Mouse (Mus musculus) layer of hippocampus, adult 11-12 months (tissue): ENCODE measurements around the gene Vti1a.
A peak's percentile ranks its signal among the peaks of the same experiment; 100 is the strongest.

ENCODE experiments used
- DNase-seq: peaks from one replicate; pipeline ENCODE4 v3.0.0; 2022; ENCODE audit warnings: low spot score

The Vti1a gene

DNA sequence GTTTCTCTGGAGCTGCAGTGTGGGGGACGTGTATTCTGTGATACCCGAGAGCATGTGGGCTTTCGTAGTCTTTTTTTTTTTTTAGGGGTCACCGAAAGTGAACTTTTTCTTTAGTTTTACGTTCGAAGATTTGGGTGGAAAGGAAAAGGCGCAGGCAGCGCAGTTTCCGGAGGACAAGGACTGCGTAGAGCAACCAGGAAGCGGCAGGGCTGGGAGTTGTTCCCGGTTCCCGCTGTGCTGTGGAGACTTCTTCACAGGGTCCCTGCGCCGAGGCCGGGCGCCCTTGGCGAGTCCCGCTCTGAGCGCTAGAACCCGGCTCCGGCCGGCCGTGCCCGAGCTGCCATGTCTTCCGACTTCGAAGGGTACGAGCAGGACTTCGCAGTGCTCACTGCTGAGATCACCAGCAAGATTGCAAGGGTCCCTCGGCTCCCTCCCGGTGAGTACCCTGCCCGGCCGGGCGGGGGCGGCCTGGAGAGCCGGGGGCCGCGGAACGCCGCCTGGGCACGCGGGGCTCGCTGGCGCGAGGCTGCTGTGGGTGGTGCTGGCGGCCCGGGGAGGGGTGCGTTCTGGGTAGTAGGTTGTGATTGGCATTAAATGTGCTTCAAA, at the start of gene Vti1a:
TSS of gene Vti1a (plus strand) at position 187 of the 606 bp plus-strand sequence.
- DNase-seq, result peak; percentile 89

DNA sequence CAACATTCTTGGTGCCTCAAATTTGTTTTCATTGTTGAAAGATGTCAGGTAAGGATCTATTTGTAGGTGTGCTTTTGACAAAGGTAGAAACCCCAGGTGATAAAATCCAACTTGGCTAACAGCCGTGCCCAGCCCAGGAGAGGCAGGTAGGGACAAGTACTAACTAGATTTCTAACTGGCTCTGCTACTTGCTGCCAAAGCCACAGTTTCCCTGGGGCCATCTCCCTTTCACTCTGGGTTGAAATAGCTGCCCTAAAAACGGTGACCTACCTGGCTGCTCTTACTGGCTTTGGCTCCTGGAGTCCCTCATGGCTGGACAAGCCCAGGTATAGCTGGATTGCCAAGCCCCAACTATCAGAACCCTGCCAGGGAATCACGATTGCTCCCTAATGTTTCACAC, 49.3 kb upstream of the Vti1a start:
- DNase-seq, result no peak

DNA sequence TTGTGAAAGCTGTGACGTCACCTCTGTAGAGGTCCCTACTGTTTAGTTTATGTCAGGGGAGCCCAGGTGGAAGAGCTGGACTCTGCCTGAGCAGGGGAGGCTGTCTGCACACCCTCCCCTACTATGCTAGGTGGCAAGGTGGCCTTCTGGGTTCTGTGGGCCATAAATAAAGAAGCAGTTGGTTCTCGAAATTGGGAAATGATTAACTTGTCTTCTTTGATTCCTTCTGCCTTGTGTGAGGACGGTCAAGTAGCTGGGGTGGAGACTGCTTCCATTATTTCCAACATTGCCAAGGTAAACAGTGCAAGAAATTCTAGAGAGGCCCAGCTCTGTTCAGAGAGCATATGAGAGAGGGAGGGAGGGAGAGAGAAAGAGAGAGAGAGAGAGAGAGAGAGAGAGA, 47.9 kb upstream of the Vti1a start:
- no peak for DNase-seq

DNA sequence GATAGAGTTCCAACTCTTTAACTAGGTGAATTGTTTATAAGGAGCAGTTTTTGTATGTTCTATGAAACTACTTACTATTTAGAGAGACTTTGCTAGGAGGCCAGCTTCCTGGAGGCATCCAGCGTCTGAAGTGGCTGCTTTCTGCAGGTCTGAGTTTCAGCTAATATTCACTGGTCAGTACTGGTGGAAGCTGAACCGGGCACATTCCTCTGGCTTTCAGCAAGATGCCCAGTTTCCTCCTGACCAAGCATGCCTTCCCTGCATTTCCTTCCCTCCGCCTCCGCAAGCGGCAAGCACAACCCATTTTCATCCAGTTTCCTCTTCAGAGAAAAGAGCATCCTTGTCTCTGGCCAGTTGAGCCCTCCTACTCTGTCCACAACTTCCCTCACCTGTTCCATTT, 47.0 kb upstream of the Vti1a start:
- no peak for DNase-seq

DNA sequence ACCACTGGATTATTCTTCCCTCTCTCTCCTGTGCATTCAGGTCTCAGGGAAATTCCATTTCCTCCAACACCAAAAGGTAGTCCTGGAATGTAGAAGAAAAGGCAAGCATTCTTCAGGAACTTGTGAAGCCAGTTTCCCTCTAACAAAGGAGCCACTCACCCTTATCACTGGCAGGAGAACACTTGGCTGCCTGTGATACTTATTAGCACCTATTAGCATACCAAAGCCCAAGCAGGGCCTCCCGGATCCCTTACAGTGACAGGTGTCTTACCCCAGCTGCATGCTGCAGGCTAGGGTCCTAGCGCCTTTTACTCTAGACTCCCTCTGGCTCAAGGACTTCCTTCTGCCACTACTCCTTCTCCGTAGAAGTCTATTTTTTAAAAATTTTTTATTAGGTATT, 44.6 kb upstream of the Vti1a start:
- DNase-seq, result no peak

DNA sequence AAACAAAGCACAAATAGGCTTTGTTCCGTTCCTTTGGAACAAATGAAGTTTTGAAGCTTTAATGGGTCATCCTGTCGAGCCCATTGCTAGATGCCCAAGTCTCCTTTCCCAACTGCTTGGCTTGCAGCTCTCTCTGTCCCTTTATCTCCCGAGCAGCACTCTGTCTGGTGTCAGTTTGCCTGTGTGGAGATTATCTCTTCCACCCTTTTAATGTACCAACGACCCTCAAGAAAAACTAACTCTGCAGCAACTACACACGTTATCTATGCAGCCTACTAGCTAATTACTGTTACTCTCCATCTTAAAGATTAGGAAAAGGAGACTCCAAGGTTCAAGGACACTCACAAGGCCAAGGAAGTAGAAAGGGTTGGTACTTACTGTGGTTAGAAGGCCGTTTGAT, 42.8 kb upstream of the Vti1a start:
- no peak for DNase-seq

DNA sequence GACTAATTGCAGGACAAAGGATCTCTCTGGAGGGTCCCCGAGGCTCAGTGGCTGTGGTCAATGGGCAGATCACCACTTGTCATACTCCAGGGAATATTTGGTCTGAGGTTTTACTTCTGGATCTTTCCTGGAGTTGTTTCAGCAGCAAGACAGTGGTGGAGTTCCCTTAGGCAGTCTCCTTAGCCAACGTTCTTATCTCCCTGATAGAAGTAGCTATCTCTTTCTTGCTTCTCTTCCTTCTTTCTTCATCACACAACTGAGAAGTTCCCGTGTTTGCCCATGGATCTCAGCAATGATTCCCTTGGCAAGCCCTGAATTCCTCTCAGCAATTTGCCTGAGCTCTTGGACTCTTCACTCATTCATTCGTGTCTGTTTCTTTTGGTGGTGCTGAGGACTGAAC, 40.0 kb upstream of the Vti1a start:
- no peak for DNase-seq

DNA sequence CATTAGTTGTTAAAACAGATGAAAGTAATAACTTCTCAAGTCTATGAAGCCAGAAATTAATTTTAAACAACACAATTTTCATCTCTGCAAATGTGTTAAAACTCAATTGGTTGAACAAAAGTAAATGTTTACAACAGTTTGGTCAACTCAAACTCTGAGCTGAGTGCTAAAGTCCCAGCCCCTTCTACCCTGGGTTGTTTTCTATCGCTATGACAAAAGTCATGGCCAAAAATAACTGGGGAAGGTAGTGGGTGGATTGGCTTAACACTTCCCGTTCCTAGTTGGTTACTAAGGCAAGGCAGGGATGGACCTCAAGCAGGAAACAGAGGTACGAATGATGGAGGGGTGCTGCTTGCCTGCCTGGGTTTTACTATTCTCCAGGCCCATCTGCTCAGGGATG, 39.3 kb upstream of the Vti1a start:
- DNase-seq, result no peak

DNA sequence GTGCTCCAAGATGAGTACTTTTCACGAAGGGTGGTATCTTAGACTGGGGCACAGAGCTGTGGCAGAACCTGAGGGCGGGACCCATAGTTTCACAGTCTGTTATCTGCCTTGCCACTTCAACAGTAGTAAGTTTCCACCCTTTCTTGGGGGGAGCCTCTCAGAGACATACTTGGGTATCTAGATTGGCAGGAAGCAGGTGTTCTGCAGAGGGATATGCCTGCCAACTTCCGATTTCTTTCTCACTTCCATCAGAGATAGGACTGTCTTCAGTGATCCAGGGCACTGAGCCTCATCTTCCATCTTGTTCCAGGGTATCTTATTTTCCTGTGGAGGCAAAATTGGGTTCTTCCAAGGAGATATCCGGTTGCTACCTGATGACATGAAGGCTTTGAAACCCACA, 32.0 kb upstream of the Vti1a start:
- DNase-seq, result no peak

DNA sequence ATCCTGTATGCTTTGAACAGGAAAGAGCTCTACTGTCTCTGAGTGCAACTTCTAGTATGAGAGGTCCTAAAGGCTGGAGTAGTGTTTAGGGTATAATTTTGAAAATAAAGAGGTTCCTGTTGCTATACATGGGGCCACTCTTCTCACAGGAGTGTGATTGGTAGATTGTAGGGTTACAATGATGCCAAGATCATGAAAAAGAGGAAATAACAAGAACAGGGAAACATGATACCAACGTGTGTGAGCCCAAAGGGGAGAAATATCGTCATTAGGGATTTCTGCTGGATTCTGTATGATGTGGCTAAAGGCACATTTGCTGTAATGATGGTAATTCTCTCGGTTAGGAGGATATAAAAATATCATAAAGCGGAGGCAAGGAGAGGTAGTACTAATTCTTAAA, 30.1 kb upstream of the Vti1a start:
- DNase-seq, result no peak

DNA sequence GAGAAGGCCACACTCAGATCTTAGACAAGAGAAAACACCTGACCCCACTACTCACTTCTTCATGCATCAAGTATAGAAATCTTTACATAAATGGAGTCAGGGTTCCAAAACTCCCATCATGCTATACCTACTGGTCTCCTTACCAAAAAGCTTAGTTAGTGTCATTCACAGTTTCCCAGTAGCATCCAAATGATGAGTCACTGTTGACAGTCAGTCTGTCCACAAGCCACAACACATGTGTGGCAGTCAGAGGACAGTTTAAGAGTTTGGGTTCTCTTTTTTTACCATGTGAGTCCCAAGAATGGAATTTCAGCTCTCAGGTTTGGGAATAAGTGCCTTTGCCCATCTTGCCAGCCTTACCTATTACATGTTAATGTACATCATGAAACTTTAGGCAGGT, 27.1 kb upstream of the Vti1a start:
- no peak for DNase-seq

DNA sequence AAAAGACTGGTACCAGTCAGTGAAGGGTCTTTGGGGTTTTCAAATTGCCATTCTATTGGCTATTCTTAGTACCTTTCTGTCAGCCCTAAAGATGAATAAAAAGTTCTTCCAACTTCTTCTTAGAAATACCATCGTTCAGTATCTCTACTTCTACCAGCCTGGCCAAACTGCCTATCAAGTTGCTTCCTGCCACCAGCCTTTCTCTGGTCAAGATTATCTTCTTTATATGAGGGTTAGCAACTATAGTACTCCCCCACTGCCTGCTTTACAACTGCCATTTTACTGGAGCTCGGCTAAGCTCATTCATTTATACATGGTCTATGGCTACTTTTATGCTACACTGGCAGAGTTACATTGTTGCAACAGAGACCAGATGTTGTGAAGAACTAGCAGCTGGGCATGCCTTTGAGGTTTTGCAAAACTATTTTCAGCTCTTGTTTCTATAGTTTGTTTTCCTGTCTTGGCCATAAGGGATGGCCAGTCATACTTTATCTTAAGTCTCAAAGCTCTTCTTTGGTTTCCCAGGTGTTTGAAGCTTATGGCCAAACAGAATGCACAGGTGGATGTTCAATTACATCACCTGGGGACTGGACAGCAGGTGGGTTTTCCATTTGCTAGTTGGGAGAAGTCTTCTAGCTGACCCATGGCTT, 25.3 kb upstream of the Vti1a start:
- no peak for DNase-seq

DNA sequence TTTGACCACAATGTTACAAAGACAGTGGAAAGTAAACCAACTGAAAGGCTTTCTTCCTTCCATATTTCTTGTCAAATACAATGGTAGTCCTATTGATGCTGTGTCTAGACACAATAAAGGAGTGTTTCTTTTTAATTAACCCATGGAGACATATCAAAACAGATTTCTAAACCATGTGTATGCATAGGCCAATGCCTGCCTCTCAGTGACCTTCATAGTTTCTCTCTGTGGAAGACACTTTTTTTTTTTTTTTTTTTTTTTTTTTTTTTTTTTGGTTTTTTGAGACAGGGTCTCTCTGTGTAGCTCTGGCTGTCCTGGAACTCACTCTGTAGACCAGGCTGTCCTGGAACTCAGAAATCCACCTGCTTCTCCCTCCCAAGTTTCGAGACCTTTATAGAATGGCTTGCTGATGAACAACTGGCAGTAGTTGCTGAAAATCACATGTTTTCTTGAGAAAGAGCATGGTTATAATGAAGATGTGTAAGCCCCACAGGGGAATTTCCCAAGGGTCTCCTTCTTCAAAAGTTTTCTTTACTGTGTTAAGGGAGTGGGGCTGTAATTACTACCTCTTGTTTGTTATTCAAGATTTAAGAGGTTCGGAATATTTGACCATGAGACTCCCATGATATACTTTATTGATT, 23.8 kb upstream of the Vti1a start:
- DNase-seq, result no peak

DNA sequence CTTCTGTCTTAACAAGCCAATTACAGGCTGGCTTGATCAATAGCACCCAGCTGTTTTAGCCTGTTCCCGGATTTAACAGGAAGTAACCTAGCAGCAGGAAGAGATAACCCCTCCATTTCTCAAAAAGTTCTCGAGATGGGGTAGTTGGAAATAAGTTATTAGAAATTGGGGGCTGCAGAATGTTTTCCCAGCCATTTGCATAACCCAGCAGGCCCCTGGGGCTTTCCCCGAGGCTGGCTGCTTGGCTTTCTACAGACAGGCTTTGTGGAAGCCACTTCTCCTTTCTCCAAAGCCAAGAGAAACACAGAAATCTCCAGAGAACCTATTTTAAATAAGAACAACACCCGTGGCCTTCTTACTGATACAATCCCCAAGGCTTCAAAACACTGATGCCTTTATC, 22.9 kb upstream of the Vti1a start:
- no peak for DNase-seq

DNA sequence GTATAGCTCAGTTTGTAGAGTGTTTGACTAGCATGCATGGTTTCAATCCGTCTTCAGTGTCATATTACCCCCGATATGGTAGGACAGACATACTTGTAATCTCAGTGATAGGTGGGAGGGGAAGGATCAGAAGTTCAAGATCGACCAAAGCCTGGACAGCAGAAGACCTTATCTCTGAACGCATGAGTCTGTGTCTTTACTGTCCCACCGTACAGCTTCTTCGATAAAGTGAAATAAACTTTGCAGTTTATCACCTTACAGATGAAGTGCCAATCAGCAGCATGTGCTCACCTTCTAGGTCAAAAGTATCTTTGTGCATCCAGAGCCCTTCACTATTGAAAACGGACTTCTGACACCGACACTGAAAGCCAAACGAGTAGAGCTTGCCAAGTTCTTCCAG, 21.0 kb upstream of the Vti1a start:
- no peak for DNase-seq

DNA sequence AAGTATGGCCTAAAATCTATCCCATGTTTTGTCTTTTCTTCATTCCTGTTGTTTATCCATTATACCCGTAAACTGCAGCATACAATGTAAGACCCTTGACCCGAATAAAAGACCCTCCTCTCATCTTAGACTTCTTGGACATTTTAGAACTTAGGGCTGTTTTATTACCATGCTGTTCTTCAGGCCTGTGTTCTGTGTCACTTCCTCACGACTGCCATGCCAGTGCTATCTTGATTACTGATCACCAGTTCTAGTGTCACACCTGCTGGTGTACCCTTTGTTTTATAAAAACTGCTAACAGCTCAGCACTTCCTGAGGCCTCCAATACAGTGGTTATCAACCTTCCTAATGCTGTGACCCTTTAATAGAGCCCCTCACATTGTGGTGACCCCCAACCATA, 20.5 kb upstream of the Vti1a start:
- no peak for DNase-seq

DNA sequence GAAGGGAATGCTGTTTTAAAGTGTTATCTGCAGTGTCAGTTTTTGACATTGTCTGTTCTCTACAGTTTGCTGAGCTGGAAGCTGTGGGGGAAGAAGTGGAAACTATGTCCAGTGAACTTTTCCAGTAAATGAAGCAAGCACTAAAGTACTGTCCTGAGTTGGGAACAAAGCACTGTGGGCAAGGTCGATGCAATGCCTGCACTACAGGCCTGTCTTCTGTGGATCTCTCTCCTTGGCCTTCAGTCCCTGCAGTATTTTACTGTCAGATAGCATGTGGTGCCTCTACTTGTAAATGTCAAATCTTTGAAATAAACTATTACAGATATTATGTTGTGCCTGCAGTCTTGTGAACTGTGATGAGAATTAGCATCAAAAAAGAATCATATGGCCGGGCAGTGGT, 19.8 kb upstream of the Vti1a start:
- DNase-seq, result no peak

DNA sequence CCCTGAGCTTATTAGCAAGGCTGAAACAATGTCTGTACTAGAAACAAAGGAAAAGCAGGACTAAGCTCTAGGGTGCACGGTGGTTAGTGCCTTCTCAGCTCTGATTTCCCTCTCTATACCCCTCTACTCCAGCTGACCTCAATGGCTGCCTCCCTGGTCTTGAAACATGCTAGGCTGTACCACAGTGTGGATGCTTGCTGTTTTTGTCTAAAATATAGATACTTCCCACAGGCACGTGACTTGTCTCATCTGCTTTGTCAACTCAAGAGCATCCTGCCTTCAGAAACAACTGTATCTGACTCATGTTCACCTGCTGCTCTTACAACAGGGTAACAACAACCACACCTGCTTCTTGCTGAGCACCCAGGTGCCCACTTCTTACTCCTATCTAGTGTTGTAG, 18.6 kb upstream of the Vti1a start:
- DNase-seq, result no peak

DNA sequence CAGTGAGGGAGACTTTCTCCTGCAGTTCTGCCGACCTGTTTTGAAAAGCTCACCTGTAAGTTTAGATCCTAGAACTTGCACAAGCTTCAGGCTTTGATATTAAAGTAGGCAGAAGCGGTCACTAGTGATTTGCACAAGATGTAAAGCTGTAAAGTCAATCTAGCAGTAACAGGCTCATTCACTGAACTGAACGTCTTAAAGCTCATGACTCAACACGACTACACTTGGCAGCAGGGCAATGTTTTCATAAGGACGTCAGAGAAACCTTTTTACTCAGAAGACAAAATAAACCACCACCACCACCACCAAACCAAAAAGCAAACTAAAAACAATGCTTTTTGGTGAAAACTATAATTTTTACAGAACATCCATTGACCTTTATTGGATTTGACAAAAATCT, 18.1 kb upstream of the Vti1a start:
- no peak for DNase-seq

DNA sequence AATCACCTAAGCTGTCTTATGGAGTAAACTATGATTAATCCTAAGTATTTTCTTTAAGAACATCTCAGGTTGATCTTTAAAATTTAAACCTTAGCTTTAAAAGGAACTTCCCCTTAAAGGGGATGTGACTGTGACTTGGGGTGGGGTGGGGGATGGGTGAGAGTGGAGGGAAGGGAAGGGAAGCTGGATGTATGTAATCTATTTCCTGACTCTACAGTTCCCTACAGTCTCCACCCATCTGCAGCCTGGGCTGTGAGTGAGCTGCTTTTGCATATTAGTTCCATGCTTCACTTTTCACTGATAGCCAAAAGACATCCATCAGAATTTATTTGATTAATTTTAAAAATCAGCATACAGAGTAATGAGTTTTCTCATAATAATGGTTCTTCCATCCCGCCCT, 16.7 kb upstream of the Vti1a start:
- no peak for DNase-seq

DNA sequence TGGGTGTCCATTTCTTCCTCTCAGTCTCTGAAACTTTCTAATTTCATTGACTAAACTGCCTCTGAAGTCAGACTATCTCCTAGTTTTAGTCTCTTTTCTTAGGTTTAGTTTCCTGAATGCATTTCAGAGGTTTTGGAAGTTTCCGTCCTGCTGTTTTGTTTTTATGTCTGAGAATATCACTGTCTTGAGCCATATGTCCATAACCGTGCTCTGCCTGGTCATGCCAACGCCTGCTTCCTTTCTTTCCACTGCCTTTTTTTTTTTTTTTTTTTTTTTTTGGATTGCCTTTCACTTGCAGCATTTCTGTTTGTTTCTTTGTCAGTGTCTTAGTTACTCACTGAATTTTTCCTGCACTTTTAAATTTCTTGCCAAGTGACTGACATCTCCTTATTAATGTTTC, 15.6 kb upstream of the Vti1a start:
- no peak for DNase-seq

DNA sequence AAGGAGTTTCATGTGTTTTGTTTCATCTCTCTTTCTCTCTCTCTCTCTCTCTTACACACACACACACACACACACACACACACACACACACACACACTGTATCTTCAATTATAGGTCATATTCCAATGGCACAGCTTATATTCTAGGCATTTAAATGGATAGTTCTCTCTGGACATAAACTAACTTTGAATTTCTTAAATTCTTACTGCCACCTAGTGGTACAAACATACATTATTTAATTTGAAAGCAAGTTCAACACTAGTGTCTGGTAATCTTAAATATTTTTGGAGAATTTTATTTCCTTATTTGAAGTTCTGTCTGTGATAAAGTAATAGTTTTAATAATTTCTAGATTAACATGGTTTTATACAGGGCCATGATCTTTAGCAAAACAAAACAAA, 11.1 kb upstream of the Vti1a start:
- no peak for DNase-seq

DNA sequence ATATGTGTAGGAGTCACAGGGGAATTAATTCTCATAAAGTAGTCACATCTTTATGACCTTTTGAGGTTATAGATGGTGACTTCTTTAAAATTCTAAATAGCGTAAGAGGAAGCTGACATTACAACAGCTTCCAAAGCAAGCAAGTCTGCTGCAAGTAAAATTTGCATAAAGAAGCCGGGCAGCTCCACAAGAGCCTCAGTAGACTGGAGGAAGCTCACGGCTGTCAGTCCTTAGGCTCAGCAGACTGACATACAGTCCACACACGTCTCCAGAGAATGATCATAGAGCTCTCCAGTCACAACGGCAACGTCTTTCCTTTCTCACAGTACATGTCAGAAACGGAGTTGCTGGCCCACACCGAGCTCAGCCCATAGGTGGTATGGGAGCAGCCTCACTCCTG, 4.2 kb upstream of the Vti1a start:
- no peak for DNase-seq

DNA sequence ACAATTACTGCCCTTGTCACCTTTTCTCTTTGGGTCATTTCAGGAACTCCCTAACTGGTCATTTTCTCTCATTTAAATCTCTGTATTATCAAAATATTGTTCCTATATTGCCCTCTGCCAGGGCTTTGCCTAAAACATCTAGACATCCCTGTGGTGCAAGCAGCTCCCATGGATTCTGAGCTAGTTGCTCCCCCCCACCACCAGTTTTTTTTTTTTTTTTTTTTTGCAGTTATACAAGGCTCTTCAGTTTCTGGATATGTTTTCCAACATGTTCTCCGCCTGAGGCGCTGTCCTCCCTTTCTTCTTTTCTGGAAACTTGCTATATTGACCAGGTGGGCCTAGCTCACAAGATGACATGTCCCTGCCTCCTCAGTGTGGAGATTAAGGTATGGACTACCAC, 2.4 kb upstream of the Vti1a start:
- no peak for DNase-seq
